In the genomic region with DNA sequence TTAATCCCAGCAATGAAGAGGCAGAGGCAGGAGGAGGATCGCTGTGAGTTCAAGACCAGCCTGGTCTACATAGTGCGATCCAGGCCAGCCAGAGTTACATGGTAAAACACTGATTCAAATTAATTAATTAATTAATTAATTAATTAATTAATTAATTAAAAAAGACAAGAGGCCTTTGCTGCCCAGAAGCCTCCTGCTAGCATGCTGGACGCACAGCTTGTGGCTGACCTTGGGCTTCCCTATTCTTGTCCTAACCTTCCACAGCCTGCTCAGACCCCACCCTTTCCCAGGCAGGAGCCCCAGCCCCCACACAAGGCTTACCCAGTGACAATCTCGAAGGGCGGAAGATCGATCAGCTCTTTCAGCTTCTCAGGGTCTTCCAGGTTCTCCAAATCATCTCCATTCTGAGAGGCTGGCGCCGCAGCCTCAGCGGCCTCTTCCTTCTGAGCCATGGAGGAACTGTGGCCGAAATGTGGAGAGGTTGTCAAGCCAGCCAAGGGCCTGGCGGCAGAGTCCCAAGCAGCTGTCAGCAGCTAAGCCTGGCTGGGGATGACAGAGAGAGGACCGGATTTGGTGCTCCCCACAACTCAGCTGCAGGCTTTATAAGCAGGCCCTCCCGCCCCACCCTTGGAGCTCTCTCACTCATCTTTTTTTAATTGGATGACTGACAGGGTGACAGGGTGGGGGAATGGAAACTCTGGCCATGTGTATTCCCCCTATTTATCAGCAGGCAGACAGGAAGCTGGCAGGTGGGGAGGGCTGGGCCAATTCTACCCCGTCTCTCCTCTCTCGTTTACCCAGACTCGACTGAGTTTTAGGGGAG, we compare ENCODE assay signal across 9 mouse cellular contexts. TPM values are rescaled to one million over a fixed set of nuclear protein-coding genes. Genes with fewer than 3 reads are reported as not detected.
A peak's percentile ranks its signal among the peaks of the same experiment; 100 is the strongest.
DNase-seq lines count a peak whose midpoint lies in the region; ATAC-seq and TF ChIP-seq lines count a peak whose summit lies in the region.
"Had no signal": no experiment of that assay in that cellular context is flagged by ENCODE, and none has a peak within 500 bp of the region (broad histone marks: within the 10 kb centered on the region; RNA-seq: fewer than 3 reads in every experiment).

A gene (minus strand): TSS at position 773 of the 823 bp plus-strand sequence.

- intact Hi-C loops in heart, adult 2 months (cut with DNase I): no loop called here

- 41% methylated on average over 16 of the region's 16 CpGs for WGBS in lung, embryonic 14.5 days
- 49% methylated on average over 16 of the region's 16 CpGs for WGBS in lung, postnatal 0 days
- WGBS in heart, adult 2 months: 43% methylated on average over 16 of the region's 16 CpGs
- 52% methylated on average over 16 of the region's 16 CpGs for WGBS in intestine, embryonic 16.5 days
- WGBS in stomach, embryonic 14.5 days: 49% methylated on average over 16 of the region's 16 CpGs

- DNase-seq in lung, embryonic 14.5 days: peak; percentile 58
- DNase-seq in lung, postnatal 0 days (ENCODE audit: low spot score): no peak
- DNase-seq in heart, adult 2 months: peak; percentile 76 to 79
- DNase-seq in urinary bladder, postnatal 14 days (ENCODE audit: low spot score): no peak
- DNase-seq in kidney, postnatal 10 days: no peak
- DNase-seq in frontal cortex, postnatal 14 days (ENCODE audit: low spot score in 2 of 2): no peak

- H3K4me3 ChIP-seq in lung, embryonic 14.5 days (ENCODE audit: low read depth, low read length): no peak within 1 kb of the TSS
- H3K4me3 ChIP-seq in lung, postnatal 0 days (ENCODE audit: low read depth, low read length): no peak within 1 kb of the TSS
- H3K4me3 ChIP-seq in heart, adult 2 months: peak within 1 kb of the TSS; percentile 28
- no peak within 1 kb of the TSS for H3K4me3 ChIP-seq in intestine, embryonic 16.5 days (ENCODE audit: low read length)
- H3K4me3 ChIP-seq in stomach, embryonic 14.5 days (ENCODE audit: low read depth, low read length): no peak within 1 kb of the TSS
- H3K4me3 ChIP-seq: erythroblast, embryonic 14.5 days had no signal

- H3K4me2 ChIP-seq in lung, embryonic 14.5 days: no peak within 1 kb of the TSS
- H3K4me2 ChIP-seq in lung, postnatal 0 days (replicated peaks; ENCODE audit: low read depth, low read length): no peak within 1 kb of the TSS
- no peak within 1 kb of the TSS for H3K4me2 ChIP-seq in intestine, embryonic 16.5 days (ENCODE audit: low read depth, low read length)
- no peak within 1 kb of the TSS for H3K4me2 ChIP-seq in stomach, embryonic 14.5 days (replicated peaks; ENCODE audit: low read depth, low read length)

- H3K9me3 ChIP-seq in lung, embryonic 14.5 days (ENCODE audit: low read depth, low read length): no peaks in the 10 kb centered on the region
- H3K9me3 ChIP-seq in lung, postnatal 0 days (ENCODE audit: low read length): no peaks in the 10 kb centered on the region
- no peaks in the 10 kb centered on the region for H3K9me3 ChIP-seq in intestine, embryonic 16.5 days (ENCODE audit: control insufficient read depth, low read length)
- no peaks in the 10 kb centered on the region for H3K9me3 ChIP-seq in stomach, embryonic 14.5 days (ENCODE audit: control insufficient read depth, low read depth, low read length)

- no peaks in the 10 kb centered on the region for H3K27me3 ChIP-seq in lung, embryonic 14.5 days (ENCODE audit: insufficient read depth, low read length)
- no peaks in the 10 kb centered on the region for H3K27me3 ChIP-seq in lung, postnatal 0 days (replicated peaks; ENCODE audit: insufficient read depth, low read length)
- no peaks in the 10 kb centered on the region for H3K27me3 ChIP-seq in heart, adult 2 months (ENCODE audit: control insufficient read depth, insufficient read depth, low read length)
- no peaks in the 10 kb centered on the region for H3K27me3 ChIP-seq in intestine, embryonic 16.5 days (replicated peaks; ENCODE audit: control insufficient read depth, insufficient read depth, low read length)
- H3K27me3 ChIP-seq in stomach, embryonic 14.5 days (ENCODE audit: control insufficient read depth, insufficient read depth, low read length): no peaks in the 10 kb centered on the region

- no peak for TF ChIP-seq EP300 in lung, postnatal 0 days (IDR thresholded peaks at IDR 0.05)
- TF ChIP-seq EP300 in heart, adult 2 months (IDR thresholded peaks at IDR 0.05; ENCODE audit: insufficient read depth, low read depth, low read length): peak; percentile 62; the same call in 1 of the 2 replicates

- no peaks in the 10 kb centered on the region for H3K79me2 ChIP-seq in heart, adult 2 months (replicated peaks; ENCODE audit: control insufficient read depth, insufficient read depth, low read length)

- H3K9ac ChIP-seq in lung, embryonic 14.5 days: no peak within 1 kb of the TSS
- H3K9ac ChIP-seq in lung, postnatal 0 days (replicated peaks; ENCODE audit: low read depth): no peak within 1 kb of the TSS
- peak within 1 kb of the TSS; percentile 78 for H3K9ac ChIP-seq in heart, adult 2 months (ENCODE audit: low read depth, low read length)
- peak within 1 kb of the TSS; percentile 49; the same call in 1 of the 2 replicates for H3K9ac ChIP-seq in intestine, embryonic 16.5 days (ENCODE audit: low read depth, low read length)
- H3K9ac ChIP-seq in stomach, embryonic 14.5 days (replicated peaks; ENCODE audit: low read depth, low read length): no peak within 1 kb of the TSS

- ATAC-seq in lung, embryonic 14.5 days (ENCODE audit: insufficient read depth): no peak
- no peak for ATAC-seq in lung, postnatal 0 days
- ATAC-seq in intestine, embryonic 16.5 days: no peak
- ATAC-seq in stomach, embryonic 14.5 days (ENCODE audit: insufficient number of reproducible peaks, insufficient read depth, low FRiP score, low read depth): no peak

- H3K27ac ChIP-seq in lung, embryonic 14.5 days (ENCODE audit: low read depth): peak within 1 kb of the TSS; percentile 54; the same call in 1 of the 2 replicates
- no peak within 1 kb of the TSS for H3K27ac ChIP-seq in lung, postnatal 0 days (ENCODE audit: low read length)
- peak within 1 kb of the TSS; percentile 85 for H3K27ac ChIP-seq in heart, adult 2 months
- H3K27ac ChIP-seq in intestine, embryonic 16.5 days (ENCODE audit: low read length): peak within 1 kb of the TSS; percentile 64
- H3K27ac ChIP-seq in stomach, embryonic 14.5 days (ENCODE audit: low read length): peak within 1 kb of the TSS; percentile 34; the same call in 1 of the 2 replicates

- TF ChIP-seq CTCF in lung, embryonic 14.5 days (IDR thresholded peaks at IDR 0.05; ENCODE audit: low read depth): no peak
- no peak for TF ChIP-seq CTCF in lung, postnatal 0 days (IDR thresholded peaks at IDR 0.05)
- no peak for TF ChIP-seq CTCF in heart, adult 2 months (IDR thresholded peaks at IDR 0.05)

- TF ChIP-seq POLR2A in heart, adult 2 months (IDR thresholded peaks at IDR 0.05; ENCODE audit: insufficient read depth, low read depth, low read length): peak; percentile 73

- no peaks in the 10 kb centered on the region for H3K36me3 ChIP-seq in lung, embryonic 14.5 days (ENCODE audit: insufficient read depth)
- H3K36me3 ChIP-seq in lung, postnatal 0 days (ENCODE audit: insufficient read depth, low read length): no peaks in the 10 kb centered on the region
- peaks cover 6% of the 10 kb centered on the region for H3K36me3 ChIP-seq in heart, adult 2 months (ENCODE audit: control insufficient read depth, insufficient read depth, low read length)
- H3K36me3 ChIP-seq in intestine, embryonic 16.5 days (ENCODE audit: control insufficient read depth, insufficient read depth, low read length): no peaks in the 10 kb centered on the region
- no peaks in the 10 kb centered on the region for H3K36me3 ChIP-seq in stomach, embryonic 14.5 days (ENCODE audit: control insufficient read depth, insufficient read depth, low read length)

- peaks cover 20% of the 10 kb centered on the region; the same call in 1 of the 2 replicates for H3K4me1 ChIP-seq in lung, embryonic 14.5 days (ENCODE audit: insufficient read depth)
- H3K4me1 ChIP-seq in lung, postnatal 0 days (ENCODE audit: insufficient read depth, low read depth, low read length): peaks cover 3% of the 10 kb centered on the region; the same call in 1 of the 2 replicates
- H3K4me1 ChIP-seq in heart, adult 2 months (ENCODE audit: control insufficient read depth, insufficient read depth, low read length): peaks cover 13% of the 10 kb centered on the region
- H3K4me1 ChIP-seq in intestine, embryonic 16.5 days (ENCODE audit: control insufficient read depth, insufficient read depth, low read length): peaks cover 76% of the 10 kb centered on the region
- peaks cover 33% of the 10 kb centered on the region for H3K4me1 ChIP-seq in stomach, embryonic 14.5 days (ENCODE audit: control insufficient read depth, insufficient read depth, low read length)

RNA-seq across cellular contexts. Expression of the gene that starts here (rescaled TPM):
- 1.3 and 5.6 TPM in 2 replicates for polyA plus RNA-seq in lung, embryonic 14.5 days (2014; fragmentation: Nextera tagmentation; extraction: Ambion mirVana)
- polyA plus RNA-seq in lung, postnatal 0 days (2015; fragmentation: Nextera tagmentation; extraction: Ambion mirVana): 5.6 and 6.5 TPM in 2 replicates
- total RNA-seq in heart, adult 2 months (2021): 100 to 1,000 TPM; 222 to 256 TPM
- polyA plus RNA-seq in heart, adult 2 months (2012; rRNA removed): 150 and 194 TPM in 2 replicates
- 4.6 and 5.4 TPM in 2 replicates for polyA plus RNA-seq in intestine, embryonic 16.5 days (2015; fragmentation: Nextera tagmentation; extraction: Ambion mirVana)
- polyA plus RNA-seq in stomach, embryonic 14.5 days (2014; fragmentation: Nextera tagmentation; extraction: Ambion mirVana): 2.9 and 3.5 TPM in 2 replicates
- polyA plus RNA-seq: erythroblast, embryonic 14.5 days had no signal

Comparison
In these comparisons a context has a peak if more than half of its experiments do, and no peak if none do; other contexts are left out.
1. RNA of the gene that starts here (polyA plus RNA-seq): 150 to 194 TPM in heart, adult 2 months; 5.6 to 6.5 TPM in lung, postnatal 0 days, 4.6 to 5.4 TPM in intestine, embryonic 16.5 days, 2.9 to 3.5 TPM in stomach, embryonic 14.5 days and 1.3 to 5.6 TPM in lung, embryonic 14.5 days; every median in the first group is over 10 times any median in the second.
2. DNase-seq: peak in lung, embryonic 14.5 days (single experiment) and heart, adult 2 months (2 of 2); none in lung, postnatal 0 days (single experiment), urinary bladder, postnatal 14 days (single experiment), kidney, postnatal 10 days (single experiment) and frontal cortex, postnatal 14 days (0 of 2).
3. H3K9ac ChIP-seq: peak in heart, adult 2 months (single experiment) and intestine, embryonic 16.5 days (single experiment); none in lung, embryonic 14.5 days (single experiment), lung, postnatal 0 days (single experiment) and stomach, embryonic 14.5 days (single experiment).